Mouse (Mus musculus) thymus, adult 2 months (tissue): ENCODE data around the gene Snip1.

Experiments used
- CTCF ChIP-seq: fragments of 200-500 bp; IDR thresholded peaks from 2 replicates; pipeline ENCODE4 v1.5.1; 2012; ENCODE audit warnings: mild to moderate bottlenecking, control low read depth, low read length, moderate library complexity, borderline replicate concordance; ENCODE audit not compliant: control insufficient read depth, poor library complexity, insufficient read depth; ENCODE audit errors: extremely low read depth
- POLR2A ChIP-seq: fragments of 200-500 bp; IDR thresholded peaks from 2 replicates; pipeline ENCODE4 v1.6.1; 2012; ENCODE audit warnings: mild to moderate bottlenecking, low read length, control low read depth, moderate library complexity; ENCODE audit not compliant: control insufficient read depth, poor library complexity, insufficient read depth; ENCODE audit errors: extremely low read depth

DNA sequence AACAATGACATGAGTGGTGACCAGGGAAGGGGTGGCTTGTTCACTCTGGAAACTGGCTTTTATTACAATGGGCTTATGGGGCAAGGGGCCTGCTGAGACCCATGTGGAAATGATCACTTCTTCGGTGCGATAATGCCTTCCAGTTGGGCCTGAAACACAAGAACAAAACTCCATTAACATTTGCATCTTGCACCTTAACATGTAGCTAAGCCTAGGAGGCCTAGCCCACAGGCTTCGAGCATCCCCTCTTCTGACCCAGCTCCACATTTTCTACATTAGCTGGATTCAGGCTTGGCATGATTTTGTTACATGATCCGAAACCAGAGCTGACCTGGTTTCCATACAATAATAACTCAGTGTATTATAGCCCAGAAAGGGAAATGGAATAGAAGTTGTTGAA, 10.0 kb upstream of the Snip1 start:
- TF ChIP-seq CTCF (no peak), POLR2A (no peak)
